Comparison of ENCODE assay signal across 18 mouse cellular contexts in genomic region chr7:117487173-117487490, GRCm38 (mm10).
A peak's percentile ranks its signal among the peaks of the same experiment; 100 is the strongest.
DNase-seq lines count a peak whose midpoint lies in the region; ATAC-seq and TF ChIP-seq lines count a peak whose summit lies in the region.
"Had no signal": no experiment of that assay in that cellular context is flagged by ENCODE, and none has a peak within 500 bp of the region (broad histone marks: within the 10 kb centered on the region; RNA-seq: fewer than 3 reads in every experiment).

No protein-coding gene starts in this region.

- 62% methylated on average over 2 of the region's 2 CpGs for WGBS in liver, embryonic 12.5 days (ENCODE audit: insufficient replicate concordance)
- WGBS in liver, postnatal 0 days (ENCODE audit: insufficient replicate concordance) = 67% methylated on average over 2 of the region's 2 CpGs

- no peak overlapping the region for H3K4me3 ChIP-seq in liver, embryonic 12.5 days
- no peak overlapping the region for H3K4me3 ChIP-seq in liver, postnatal 0 days (ENCODE audit: low read depth, low read length)
- H3K4me3 ChIP-seq: embryonic facial prominence, embryonic 13.5 days; heart, adult 2 months; hindbrain, embryonic 12.5 days; layer of hippocampus, adult 2 months; limb, embryonic 12.5 days had no signal

- H3K9ac ChIP-seq in liver, embryonic 12.5 days = no peak overlapping the region
- no peak overlapping the region for H3K9ac ChIP-seq in liver, postnatal 0 days (replicated peaks)
- H3K9ac ChIP-seq: embryonic facial prominence, embryonic 13.5 days; hindbrain, embryonic 12.5 days; limb, embryonic 12.5 days had no signal

- no peak for TF ChIP-seq EP300 in liver, postnatal 0 days (IDR thresholded peaks at IDR 0.05; ENCODE audit: low read depth)

- no peaks in the 10 kb centered on the region for H3K9me3 ChIP-seq in liver, embryonic 12.5 days (replicated peaks)
- no peaks in the 10 kb centered on the region for H3K9me3 ChIP-seq in liver, postnatal 0 days (ENCODE audit: low read length)
- H3K9me3 ChIP-seq: embryonic facial prominence, embryonic 13.5 days; hindbrain, embryonic 12.5 days; limb, embryonic 12.5 days had no signal

- 0 out of 2 replicates have a peak overlapping the region, but pooled peaks have one; percentile 17 for H3K27ac ChIP-seq in liver, embryonic 12.5 days
- H3K27ac ChIP-seq in liver, postnatal 0 days (ENCODE audit: low read depth) = peak overlapping the region; percentile 79
- H3K27ac ChIP-seq: embryonic facial prominence, embryonic 13.5 days; hindbrain, embryonic 12.5 days; layer of hippocampus, adult 2 months; limb, embryonic 12.5 days had no signal

- no peaks in the 10 kb centered on the region for H3K36me3 ChIP-seq in liver, embryonic 12.5 days
- no peaks in the 10 kb centered on the region for H3K36me3 ChIP-seq in liver, postnatal 0 days (replicated peaks; ENCODE audit: insufficient read depth, low read length)
- H3K36me3 ChIP-seq: embryonic facial prominence, embryonic 13.5 days; hindbrain, embryonic 12.5 days; limb, embryonic 12.5 days had no signal

- ATAC-seq in liver, embryonic 12.5 days = no peak
- ATAC-seq in liver, postnatal 0 days = no peak
- ATAC-seq: Patski had no signal

- no peak for TF ChIP-seq CTCF in liver, postnatal 0 days (IDR thresholded peaks at IDR 0.05; ENCODE audit: low read depth)

- H3K4me1 ChIP-seq in liver, embryonic 12.5 days = no peaks in the 10 kb centered on the region
- peaks cover 14% of the 10 kb centered on the region for H3K4me1 ChIP-seq in liver, postnatal 0 days (ENCODE audit: insufficient read depth)
- H3K4me1 ChIP-seq: hindbrain, embryonic 12.5 days; limb, embryonic 12.5 days had no signal

- DNase-seq in adrenal gland, postnatal 36 days = peak; percentile 30 to 56
- DNase-seq in adrenal gland, postnatal 25 days = no peak
- no peak for DNase-seq in liver
- peak; percentile 88 for DNase-seq in Muller cell, postnatal 12 days (ENCODE audit: inconsistent ontology term)
- no peak for DNase-seq in liver, postnatal 0 days
- DNase-seq in testis, postnatal 14 days (ENCODE audit: low spot score) = no peak
- DNase-seq: cerebellum, adult 8-10 months; gastrocnemius, postnatal 10 days; heart, adult 2 months; heart, postnatal 10 days; right cerebral cortex, postnatal 25 days; thymus, postnatal 4 days had no signal

- H3K4me2 ChIP-seq in liver, embryonic 12.5 days = no peak overlapping the region
- H3K4me2 ChIP-seq in liver, postnatal 0 days (ENCODE audit: low read depth, low read length) = 0 out of 2 replicates have a peak overlapping the region, but pooled peaks have one; percentile 0
- H3K4me2 ChIP-seq: embryonic facial prominence, embryonic 13.5 days; hindbrain, embryonic 12.5 days; limb, embryonic 12.5 days had no signal

- no peaks in the 10 kb centered on the region for H3K27me3 ChIP-seq in liver, embryonic 12.5 days (replicated peaks)
- no peaks in the 10 kb centered on the region for H3K27me3 ChIP-seq in liver, postnatal 0 days (ENCODE audit: insufficient read depth, low read length)
- H3K27me3 ChIP-seq: embryonic facial prominence, embryonic 13.5 days; hindbrain, embryonic 12.5 days; limb, embryonic 12.5 days; Patski had no signal

Comparison
In these comparisons a context has a peak if more than half of its experiments do, and no peak if none do; other contexts are left out.
1. DNase-seq: peak in adrenal gland, postnatal 36 days (2 of 2) and Muller cell, postnatal 12 days (single experiment); none in adrenal gland, postnatal 25 days (single experiment), liver (single experiment), liver, postnatal 0 days (single experiment) and testis, postnatal 14 days (single experiment).